Mouse (Mus musculus): ENCODE data around the gene Ube2e1. TPM values are rescaled to one million over a fixed set of nuclear protein-coding genes. Genes with fewer than 3 reads are reported as not detected.
A peak's percentile ranks its signal among the peaks of the same experiment; 100 is the strongest.

The Ube2e1 gene
- 104 TPM in 2 replicates for polyA plus RNA-seq (2015; fragmentation: Nextera tagmentation; extraction: Ambion mirVana)

DNA sequence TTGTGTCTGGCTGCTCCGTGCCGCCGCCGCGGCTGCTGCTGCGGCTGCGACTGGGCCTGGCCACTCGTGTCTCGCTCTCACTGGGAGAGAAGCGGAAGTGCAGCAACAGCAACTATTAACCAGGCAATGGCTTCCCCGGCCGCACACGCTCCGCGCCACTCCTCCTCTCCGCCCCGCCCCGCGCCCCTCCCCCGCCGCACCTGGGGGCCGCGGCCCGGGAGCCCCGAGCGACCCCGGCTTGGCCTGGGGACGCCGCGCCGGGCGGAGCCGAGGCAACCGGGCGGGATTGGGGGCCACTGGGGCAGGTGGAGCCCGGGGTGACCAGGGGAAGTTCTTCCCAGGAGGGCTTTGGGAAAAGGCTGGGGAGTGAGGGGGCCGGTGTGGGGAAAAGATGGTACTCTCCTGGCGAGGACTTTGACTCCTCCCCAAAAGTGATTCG is at the start of gene Ube2e1:
TSS of gene Ube2e1 (minus strand) at position 167 of the 439 bp plus-strand sequence.
- ATAC-seq (ENCODE audit: low FRiP score, low TSS enrichment) (peak; percentile 92), DNase-seq (ENCODE audit: low spot score) (peak; percentile 82)
- 0 out of 2 replicates have a peak, but pooled peaks cover 3% of the 10 kb centered on the region for H3K4me1 ChIP-seq (replicated peaks; ENCODE audit: control insufficient read depth, insufficient read depth)
- H3K27ac ChIP-seq (replicated peaks) = peak within 1 kb of the TSS; percentile 90
- H3K9me3 ChIP-seq (ENCODE audit: control insufficient read depth, low read length) = no peaks in the 10 kb centered on the region
- H3K9ac ChIP-seq (ENCODE audit: low read length) = peak within 1 kb of the TSS; percentile 97
- no peaks in the 10 kb centered on the region for H3K27me3 ChIP-seq (ENCODE audit: control insufficient read depth, insufficient read depth, low read length)
- 0% methylated on average over 29 of the region's 39 CpGs for WGBS
- H3K36me3 ChIP-seq (ENCODE audit: control insufficient read depth, insufficient read depth, low read length) = no peaks in the 10 kb centered on the region
- no peak for TF ChIP-seq CTCF (IDR thresholded peaks at IDR 0.05; ENCODE audit: low read depth)
- H3K4me2 ChIP-seq (replicated peaks; ENCODE audit: low read depth) = peak within 1 kb of the TSS; percentile 89
- H3K4me3 ChIP-seq (ENCODE audit: low read depth, low read length) = peak within 1 kb of the TSS; percentile 83

DNA sequence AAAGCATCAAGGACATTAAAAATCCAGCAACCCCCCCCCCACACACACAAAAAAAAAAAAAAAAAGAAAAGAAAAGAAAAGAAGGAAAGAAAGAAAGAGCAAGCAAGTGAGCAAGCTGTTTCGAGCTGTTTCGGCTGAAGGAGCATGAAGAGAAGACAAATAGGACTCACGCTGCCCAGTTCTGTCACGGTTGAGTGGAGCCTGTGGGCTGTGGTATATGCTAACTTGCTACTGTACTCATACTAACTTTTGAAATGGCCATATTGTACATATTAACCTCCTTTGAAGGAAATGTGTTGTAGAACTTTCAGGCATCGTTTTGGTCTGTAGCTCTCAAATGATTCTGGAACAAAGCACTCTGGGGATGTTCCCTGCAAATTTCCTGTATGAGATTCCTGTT is 48.2 kb upstream of the Ube2e1 start:
- no peaks in the 10 kb centered on the region for H3K4me1 ChIP-seq (replicated peaks; ENCODE audit: control insufficient read depth, insufficient read depth)
- H3K9ac ChIP-seq (ENCODE audit: low read length) = no peak overlapping the region
- H3K9me3 ChIP-seq (ENCODE audit: control insufficient read depth, low read length) = no peaks in the 10 kb centered on the region
- no peaks in the 10 kb centered on the region for H3K36me3 ChIP-seq (ENCODE audit: control insufficient read depth, insufficient read depth, low read length)
- WGBS = 77% methylated on average over 5 of the region's 5 CpGs
- no peak overlapping the region for H3K4me3 ChIP-seq (ENCODE audit: low read depth, low read length)
- H3K27ac ChIP-seq (replicated peaks) = no peak overlapping the region
- no peaks in the 10 kb centered on the region for H3K27me3 ChIP-seq (ENCODE audit: control insufficient read depth, insufficient read depth, low read length)
- H3K4me2 ChIP-seq (replicated peaks; ENCODE audit: low read depth) = no peak overlapping the region
- no peak for TF ChIP-seq CTCF (IDR thresholded peaks at IDR 0.05; ENCODE audit: low read depth)
- ATAC-seq (ENCODE audit: low FRiP score, low TSS enrichment) (no peak), DNase-seq (ENCODE audit: low spot score) (no peak)

DNA sequence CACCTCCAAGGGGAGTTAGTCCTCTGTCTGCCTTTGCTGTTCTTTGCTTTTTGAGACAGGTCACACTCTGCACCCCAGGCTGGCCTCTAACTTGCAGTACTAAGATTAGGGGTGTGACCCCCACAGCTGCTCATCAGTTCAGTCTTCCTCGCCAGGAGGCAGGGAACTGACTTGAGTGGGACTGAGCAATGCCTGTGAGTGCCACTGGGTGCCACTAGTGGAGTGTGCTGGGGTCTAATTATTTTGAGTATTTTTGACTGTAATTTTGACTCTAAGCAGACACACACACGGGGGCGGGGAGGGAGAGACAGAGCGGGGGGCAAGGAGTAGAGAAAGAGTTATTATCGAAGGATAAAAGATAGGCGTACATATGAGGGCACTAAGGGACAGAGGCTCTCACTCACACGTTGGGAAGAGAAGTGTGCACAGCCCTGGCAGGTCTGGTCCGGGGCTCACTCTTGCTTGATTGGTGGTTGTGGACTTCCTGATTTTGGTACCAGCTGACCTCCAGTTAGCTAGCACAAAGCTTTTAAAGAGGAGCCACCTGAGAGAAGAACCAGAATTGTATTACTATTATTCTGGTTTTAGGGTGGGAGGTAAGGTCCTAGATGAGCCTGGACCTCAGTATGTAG is 46.4 kb upstream of the Ube2e1 start:
- no peak for DNase-seq (ENCODE audit: low spot score)

DNA sequence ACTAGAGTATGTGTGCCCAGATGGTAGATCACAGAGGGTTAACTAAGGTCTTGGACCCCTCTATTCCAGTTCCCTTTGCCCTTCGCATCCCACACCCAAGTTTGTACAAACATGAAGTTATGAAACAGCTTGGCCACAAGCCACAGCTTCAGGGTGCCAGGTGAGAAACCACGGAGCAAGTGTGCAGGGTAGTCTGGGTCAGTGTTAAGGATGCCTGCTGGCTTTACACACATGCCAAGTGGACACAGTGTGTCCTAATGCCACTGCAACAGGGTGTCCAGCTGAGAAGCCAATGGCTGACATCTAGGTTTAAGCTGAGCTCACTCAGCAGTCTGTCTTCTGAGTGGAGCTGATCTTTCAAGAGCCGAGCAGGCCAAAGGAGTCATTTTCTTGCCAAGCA is 44.5 kb upstream of the Ube2e1 start:
- Histone ChIP-seq H3K9ac (ENCODE audit: low read length) (no peak overlapping the region), H3K27ac (replicated peaks) (no peak overlapping the region), H3K9me3 (ENCODE audit: control insufficient read depth, low read length) (no peaks in the 10 kb centered on the region), H3K4me1 (replicated peaks; ENCODE audit: control insufficient read depth, insufficient read depth) (no peaks in the 10 kb centered on the region), H3K4me2 (replicated peaks; ENCODE audit: low read depth) (no peak overlapping the region), H3K4me3 (ENCODE audit: low read depth, low read length) (no peak overlapping the region), H3K27me3 (ENCODE audit: control insufficient read depth, insufficient read depth, low read length) (no peaks in the 10 kb centered on the region), H3K36me3 (ENCODE audit: control insufficient read depth, insufficient read depth, low read length) (no peaks in the 10 kb centered on the region)
- DNase-seq (ENCODE audit: low spot score) (no peak), ATAC-seq (ENCODE audit: low FRiP score, low TSS enrichment) (0 out of 2 replicates have a peak, but pooled peaks have one; percentile 29)
- 40% methylated on average over 3 of the region's 3 CpGs for WGBS
- TF ChIP-seq EP300 (optimal IDR thresholded peaks at IDR 0.05) (no peak), CTCF (IDR thresholded peaks at IDR 0.05; ENCODE audit: low read depth) (no peak)

More for the DNA sequence above, 46.4 kb upstream of the Ube2e1 start:
- TF ChIP-seq CTCF (IDR thresholded peaks at IDR 0.05; ENCODE audit: low read depth) (peak; percentile 73), EP300 (optimal IDR thresholded peaks at IDR 0.05) (no peak)
- Histone ChIP-seq H3K4me2 (replicated peaks; ENCODE audit: low read depth) (no peak overlapping the region), H3K36me3 (ENCODE audit: control insufficient read depth, insufficient read depth, low read length) (no peaks in the 10 kb centered on the region), H3K27ac (replicated peaks) (no peak overlapping the region), H3K9ac (ENCODE audit: low read length) (no peak overlapping the region), H3K4me1 (replicated peaks; ENCODE audit: control insufficient read depth, insufficient read depth) (no peaks in the 10 kb centered on the region), H3K27me3 (ENCODE audit: control insufficient read depth, insufficient read depth, low read length) (no peaks in the 10 kb centered on the region), H3K4me3 (ENCODE audit: low read depth, low read length) (no peak overlapping the region), H3K9me3 (ENCODE audit: control insufficient read depth, low read length) (no peaks in the 10 kb centered on the region)
- ATAC-seq (ENCODE audit: low FRiP score, low TSS enrichment) = 0 out of 2 replicates have a peak, but pooled peaks have one; percentile 47
- 43% methylated on average over 8 of the region's 8 CpGs for WGBS

DNA sequence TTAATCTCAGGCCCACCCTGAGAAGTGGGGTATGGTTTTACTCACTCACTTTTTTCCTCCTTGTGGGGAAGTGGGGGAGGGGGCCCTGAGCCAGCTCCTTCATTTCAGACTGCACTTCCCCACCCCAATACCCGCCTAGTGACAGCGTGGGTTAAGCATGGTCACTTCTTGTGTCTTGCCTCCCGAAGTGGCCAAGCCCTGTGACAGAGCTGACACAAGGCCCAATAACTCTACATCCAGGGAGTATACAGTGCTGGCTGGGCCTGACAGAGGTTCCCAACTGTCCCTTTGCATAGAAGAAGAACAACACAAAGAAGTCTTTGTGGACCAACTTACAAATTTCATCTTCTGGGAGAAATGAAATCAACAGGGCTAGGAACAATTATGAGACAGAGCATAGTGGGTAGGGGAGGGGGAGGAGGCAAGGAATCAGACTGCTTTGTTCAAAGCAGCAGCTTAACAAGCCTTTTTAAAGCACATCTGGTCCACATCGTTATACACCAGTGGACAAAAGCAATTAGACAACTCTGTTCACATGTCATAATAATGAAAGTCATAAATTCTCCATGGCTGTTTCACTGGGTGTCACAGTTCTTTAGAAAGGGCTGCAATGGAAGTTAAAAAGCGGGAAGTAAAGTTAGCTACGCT is 42.2 kb upstream of the Ube2e1 start:
- no peak for DNase-seq (ENCODE audit: low spot score)

More for the DNA sequence above, 42.2 kb upstream of the Ube2e1 start:
- 60% methylated on average over 6 of the region's 6 CpGs for WGBS
- no peak overlapping the region for H3K4me3 ChIP-seq (ENCODE audit: low read depth, low read length)
- H3K9ac ChIP-seq (ENCODE audit: low read length) = no peak overlapping the region
- no peaks in the 10 kb centered on the region for H3K4me1 ChIP-seq (replicated peaks; ENCODE audit: control insufficient read depth, insufficient read depth)
- TF ChIP-seq CTCF (IDR thresholded peaks at IDR 0.05; ENCODE audit: low read depth) = no peak
- no peak for TF ChIP-seq EP300 (optimal IDR thresholded peaks at IDR 0.05)
- H3K27me3 ChIP-seq (ENCODE audit: control insufficient read depth, insufficient read depth, low read length) = no peaks in the 10 kb centered on the region
- H3K4me2 ChIP-seq (replicated peaks; ENCODE audit: low read depth) = no peak overlapping the region
- H3K9me3 ChIP-seq (ENCODE audit: control insufficient read depth, low read length) = no peaks in the 10 kb centered on the region
- no peak for ATAC-seq (ENCODE audit: low FRiP score, low TSS enrichment)
- no peak overlapping the region for H3K27ac ChIP-seq (replicated peaks)
- H3K36me3 ChIP-seq (ENCODE audit: control insufficient read depth, insufficient read depth, low read length) = no peaks in the 10 kb centered on the region

Data from stomach, postnatal 0 days (tissue).